Mouse (Mus musculus): ENCODE results near the gene Atp2a2.

The Atp2a2 gene

DNA sequence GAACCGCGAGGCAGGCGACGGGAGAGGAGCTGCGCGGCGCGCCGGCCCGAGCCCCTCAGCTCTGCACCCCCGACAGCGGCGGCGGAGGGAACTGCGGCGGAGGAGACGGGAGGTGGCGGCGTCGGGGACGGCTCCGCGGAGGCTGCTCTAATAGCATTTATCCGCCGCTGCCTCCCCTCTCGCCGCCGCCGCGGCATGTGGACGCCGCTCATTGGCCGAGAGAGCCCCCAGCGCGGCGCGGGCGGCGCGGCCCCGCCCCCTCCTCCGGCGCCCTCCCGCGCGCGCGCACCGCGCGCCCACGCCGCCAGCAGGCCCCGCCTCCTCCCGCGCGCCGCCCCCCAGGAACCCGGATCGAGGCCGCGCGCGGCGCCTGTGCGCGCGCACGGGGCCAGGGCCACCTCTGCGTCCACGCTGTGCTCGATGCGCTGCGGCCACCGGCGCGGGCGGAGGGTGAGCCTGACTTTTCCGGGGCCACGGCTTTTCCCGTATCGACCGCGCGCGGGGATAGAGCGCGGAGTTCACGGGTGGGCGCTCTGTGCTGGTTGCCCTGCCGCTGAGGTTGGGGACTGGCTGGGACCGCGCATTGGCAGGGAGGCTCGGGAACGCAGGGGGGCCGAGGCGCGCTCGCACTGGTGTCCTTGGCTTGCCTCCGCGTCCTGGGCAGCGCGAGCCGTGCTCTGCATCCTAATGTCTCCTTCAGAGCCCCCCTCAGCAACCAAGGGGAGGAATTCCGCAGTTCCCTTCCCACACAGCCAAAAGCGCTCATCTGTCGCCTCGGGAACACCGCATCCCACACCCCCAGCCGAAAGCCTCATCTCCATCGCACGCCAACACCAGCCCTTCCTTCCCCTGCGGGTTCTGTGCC, at the start of gene Atp2a2:
TSS of gene Atp2a2 (minus strand) at position 149 of the 865 bp plus-strand sequence.
- DNase-seq (ENCODE audit: low spot score in 2 of 2), result peak; percentile 95 to 96

DNA sequence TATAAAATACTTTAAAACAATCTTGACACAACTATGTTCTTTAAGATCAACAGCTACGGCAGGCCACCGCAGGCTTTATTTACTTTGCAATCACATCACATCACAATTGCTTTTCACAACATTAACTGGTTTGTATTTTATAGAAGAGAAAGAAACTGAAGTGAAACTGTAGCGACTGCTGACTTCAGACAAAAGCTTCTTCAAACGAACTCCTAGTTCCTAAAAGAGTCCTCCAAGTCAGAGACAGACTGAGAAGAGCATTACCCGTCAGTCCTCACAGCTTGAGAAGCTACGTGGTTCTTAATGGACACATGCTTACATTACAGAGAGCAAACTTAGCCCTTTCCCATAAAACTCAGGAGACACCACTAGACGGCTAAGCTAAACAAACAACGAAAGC, 48.4 kb upstream of the Atp2a2 start:
- DNase-seq (ENCODE audit: low spot score in 2 of 2), result no peak

DNA sequence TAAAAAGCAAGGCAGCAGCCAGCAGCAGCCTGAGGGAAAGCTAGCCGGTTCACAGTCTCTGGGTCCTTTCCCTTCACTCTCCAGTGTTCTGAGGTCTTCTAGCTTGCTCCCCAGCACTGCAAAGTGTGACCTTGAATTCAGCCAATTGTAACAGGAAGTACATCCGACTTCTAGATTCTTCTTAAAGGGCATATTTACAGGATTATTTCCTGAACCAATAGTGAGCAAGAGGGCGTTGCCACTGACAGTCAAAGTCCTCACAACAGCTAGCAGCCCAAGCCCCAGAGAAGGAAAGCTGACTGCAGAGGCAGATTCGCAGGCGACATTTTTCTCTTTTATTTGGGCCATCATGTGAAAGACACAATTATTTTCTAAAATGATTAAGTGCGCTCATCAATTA, 46.6 kb upstream of the Atp2a2 start:
- DNase-seq (ENCODE audit: low spot score in 2 of 2), result no peak

DNA sequence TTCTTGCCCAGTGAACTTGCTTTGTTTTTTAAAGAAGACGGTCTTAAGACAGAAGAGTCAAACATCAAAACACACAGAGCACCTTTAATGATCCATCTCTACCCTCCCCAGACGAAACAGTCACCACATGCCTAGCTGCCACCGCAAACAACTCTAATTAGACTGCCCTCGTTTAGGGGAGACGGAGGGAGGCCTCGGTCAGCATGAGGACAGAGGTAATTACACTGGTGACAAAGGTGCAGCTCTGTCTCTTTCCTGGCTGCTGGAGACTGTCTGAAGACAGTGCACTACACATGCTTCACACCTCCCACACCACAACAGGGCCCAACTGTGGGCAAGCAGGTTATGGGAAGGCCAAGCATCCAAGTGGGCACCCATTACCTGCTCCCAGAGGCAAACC, 45.8 kb upstream of the Atp2a2 start:
- DNase-seq (ENCODE audit: low spot score in 2 of 2), result no peak

GRCm38 (mm10) chr5:122547251-122547714, 45.3 kb upstream of the Atp2a2 start:
- peak; percentile 43 to 52 for DNase-seq (ENCODE audit: low spot score in 2 of 2)

GRCm38 (mm10) chr5:122543392-122543791, 41.4 kb upstream of the Atp2a2 start:
- DNase-seq (ENCODE audit: low spot score in 2 of 2), result no peak

GRCm38 (mm10) chr5:122541871-122542270, 39.8 kb upstream of the Atp2a2 start:
- DNase-seq (ENCODE audit: low spot score in 2 of 2), result no peak

DNA sequence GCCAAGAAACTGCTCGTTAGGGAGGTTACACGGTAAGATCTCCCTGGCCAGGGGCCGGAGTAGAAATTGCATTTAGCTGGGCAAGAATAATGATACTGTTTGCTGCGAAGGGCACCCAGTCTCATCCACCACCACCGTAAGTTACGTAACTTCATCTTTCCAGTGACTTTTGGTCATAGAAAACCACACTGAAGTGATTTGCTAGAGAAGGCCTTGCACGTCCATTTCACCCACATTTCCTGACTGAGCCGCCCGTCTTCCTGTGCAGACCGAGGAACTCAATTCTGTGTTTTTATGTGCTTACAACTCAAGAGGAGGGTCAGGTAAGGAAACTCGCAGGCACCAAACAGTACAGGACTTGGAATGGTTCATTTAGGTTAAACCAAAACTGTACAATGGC, 36.1 kb upstream of the Atp2a2 start:
- no peak for DNase-seq (ENCODE audit: low spot score in 2 of 2)

DNA sequence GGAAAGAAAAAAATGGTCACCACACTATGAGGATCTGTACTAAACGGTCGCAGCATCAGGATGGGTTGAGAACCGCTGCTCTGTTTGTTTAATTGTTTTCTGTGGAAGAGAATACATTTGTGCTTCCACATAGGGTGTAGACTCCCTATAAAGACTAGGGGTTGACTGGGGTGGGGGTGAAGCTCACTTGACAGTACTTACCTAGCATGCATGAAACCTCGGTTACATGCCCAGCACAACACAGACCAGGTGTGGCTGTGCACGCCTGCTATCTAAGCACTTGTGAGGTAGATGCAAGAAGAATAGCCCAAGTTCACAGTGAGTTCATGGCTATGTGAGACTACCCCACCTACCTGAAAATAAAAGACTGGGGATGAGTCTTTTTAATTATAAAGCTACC, 35.6 kb upstream of the Atp2a2 start:
- no peak for DNase-seq (ENCODE audit: low spot score in 2 of 2)

GRCm38 (mm10) chr5:122533884-122534283, 31.9 kb upstream of the Atp2a2 start:
- no peak for DNase-seq (ENCODE audit: low spot score in 2 of 2)

- peak in 1 of 2 experiments; percentile 43 for DNase-seq (ENCODE audit: low spot score in 2 of 2)
These were observed 28.0 kb upstream of the Atp2a2 start for GRCm38 (mm10) chr5:122529913-122530604.

- peak; percentile 60 to 64 for DNase-seq (ENCODE audit: low spot score in 2 of 2)
These were observed 27.3 kb upstream of the Atp2a2 start for GRCm38 (mm10) chr5:122529316-122529715.

DNA sequence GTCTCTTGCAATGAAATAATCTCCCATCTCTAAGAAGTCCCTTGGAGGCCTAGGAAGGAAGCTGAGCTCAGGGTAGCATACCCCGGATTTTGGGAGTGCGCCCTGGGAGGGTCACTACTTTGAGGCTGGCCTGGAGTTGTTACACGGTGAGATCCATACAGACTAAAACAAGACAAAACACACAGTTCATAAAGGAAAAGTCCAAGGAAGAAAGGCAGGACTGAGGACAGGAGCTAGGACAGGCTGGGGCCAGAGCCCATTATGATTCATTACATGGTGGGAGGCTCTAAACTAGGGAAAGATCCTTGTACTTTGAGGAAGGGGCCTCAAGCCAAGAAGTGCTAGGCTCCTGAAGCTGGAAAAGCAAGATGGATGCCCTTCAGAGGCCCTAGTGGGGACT, 26.6 kb upstream of the Atp2a2 start:
- no peak for DNase-seq (ENCODE audit: low spot score in 2 of 2)

- DNase-seq (ENCODE audit: low spot score in 2 of 2), result no peak
These were observed 25.7 kb upstream of the Atp2a2 start for GRCm38 (mm10) chr5:122527761-122528160.

GRCm38 (mm10) chr5:122526878-122527730, 25.1 kb upstream of the Atp2a2 start:
- DNase-seq (ENCODE audit: low spot score in 2 of 2), result no peak

DNA sequence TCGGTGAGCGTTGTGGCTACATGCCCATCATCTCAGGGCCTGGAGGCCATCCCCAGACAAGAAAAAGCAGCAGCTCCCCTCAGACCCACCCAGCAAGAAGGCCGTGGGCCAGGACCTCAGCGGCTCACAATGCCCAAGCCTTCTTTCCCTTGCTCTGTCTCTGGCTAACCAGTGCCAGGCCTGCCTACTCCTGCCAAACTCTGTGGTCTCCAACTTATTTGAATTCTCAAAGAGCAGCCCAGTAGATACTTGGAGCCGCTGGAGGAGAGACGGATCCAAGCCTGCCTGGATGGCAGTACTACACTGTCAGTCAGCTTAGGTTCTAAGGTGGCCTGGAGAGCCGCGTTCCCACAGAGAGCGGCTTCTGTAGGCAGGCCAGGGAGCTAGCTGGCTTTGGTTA, 24.4 kb upstream of the Atp2a2 start:
- DNase-seq (ENCODE audit: low spot score in 2 of 2), result peak; percentile 82 to 88

GRCm38 (mm10) chr5:122525238-122525931, 23.4 kb upstream of the Atp2a2 start:
- DNase-seq (ENCODE audit: low spot score in 2 of 2), result no peak

- no peak for DNase-seq (ENCODE audit: low spot score in 2 of 2)
These were observed 22.8 kb upstream of the Atp2a2 start for GRCm38 (mm10) chr5:122524854-122525237.

- DNase-seq (ENCODE audit: low spot score in 2 of 2), result no peak
These were observed 22.2 kb upstream of the Atp2a2 start for GRCm38 (mm10) chr5:122524244-122524643.

GRCm38 (mm10) chr5:122521130-122521473, 19.1 kb upstream of the Atp2a2 start:
- no peak for DNase-seq (ENCODE audit: low spot score in 2 of 2)
